Mouse (Mus musculus): Measurements from ENCODE around the gene Radil. TPM values are rescaled to one million over a fixed set of nuclear protein-coding genes. Genes with fewer than 3 reads are reported as not detected.

The Radil gene
- 0.42 TPM for polyA plus RNA-seq (2021)

GRCm38 (mm10) chr5:142550706-142551652 is at the start of gene Radil:
TSS of gene Radil (minus strand) at chr5:142551098.
- in situ Hi-C loops (cut with MboI; ENCODE audit: low pct_unique_long_range_greater_than_20kb): no loop called here
- POLR2A ChIA-PET: interaction anchor here (0.9 to 1.4 kb wide), 3 partner anchors 41 to 110 kb away, joined by 3 to 5 read pairs (median 4); no protein-coding TSS in a partner anchor
- CTCF ChIA-PET: interaction anchor here (0.7 to 4.2 kb wide), 13 partner anchors 13 to 99 kb away, joined by 3 to 34 read pairs (median 4); no protein-coding TSS in a partner anchor
- no peaks in the 10 kb centered on the region for H3K27me3 ChIP-seq
- DNase-seq (ENCODE audit: low read depth, low spot score): peak; percentile 90
- ATAC-seq: peak; percentile 92
- peak; percentile 100 for TF ChIP-seq CTCF (IDR thresholded peaks at IDR 0.05)

DNA sequence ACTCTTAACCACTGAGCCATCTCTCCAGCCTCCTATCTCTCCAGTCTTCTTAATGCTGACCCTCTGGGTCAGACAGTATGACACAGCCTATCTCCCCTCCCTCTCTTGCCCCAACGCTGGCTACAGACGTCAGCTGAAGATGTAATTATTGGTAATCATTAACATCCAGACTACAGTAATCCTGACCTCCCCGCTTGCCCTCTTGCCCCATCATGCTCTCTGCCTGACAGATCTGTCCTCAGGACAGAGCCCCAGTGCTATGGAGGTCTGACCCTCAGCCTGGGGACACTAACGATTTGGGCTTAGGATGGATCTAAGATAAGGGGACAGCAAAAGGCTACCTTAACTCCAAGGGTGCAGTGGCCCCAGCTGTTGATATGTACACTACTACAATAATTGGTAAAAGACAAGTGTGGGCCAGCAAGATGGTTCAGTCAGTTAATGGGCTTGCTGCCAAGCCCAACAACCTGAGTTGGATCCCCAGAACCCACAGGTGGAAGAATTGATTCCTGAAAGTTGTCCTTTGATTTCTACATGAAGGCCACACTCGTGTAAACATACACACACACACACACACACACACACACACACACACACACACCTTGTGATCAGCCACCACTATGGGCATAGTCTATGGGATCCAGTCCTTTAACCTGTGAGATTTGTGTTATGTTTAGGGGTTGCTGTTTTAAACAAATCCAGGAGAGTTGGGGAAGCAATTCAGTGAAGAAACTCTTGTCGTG is 46.9 kb upstream of the Radil start:
- no peak for TF ChIP-seq CTCF (IDR thresholded peaks at IDR 0.05)
- in situ Hi-C loops (cut with MboI; ENCODE audit: low pct_unique_long_range_greater_than_20kb): no loop called here
- CTCF ChIA-PET: interaction anchor here (1.2 to 1.5 kb wide), 2 partner anchors 17 to 108 kb away, joined by 3 read pairs; no protein-coding TSS in a partner anchor
- no peak for ATAC-seq
- H3K27me3 ChIP-seq: peaks cover 8% of the 10 kb centered on the region
- DNase-seq (ENCODE audit: low read depth, low spot score): no peak
- POLR2A ChIA-PET: interaction anchor here (0.7 kb wide), 2 partner anchors 71 to 434 kb away, joined by 3 read pairs; no protein-coding TSS in a partner anchor

GRCm38 (mm10) chr5:142596723-142597122 is 45.8 kb upstream of the Radil start:
- no peak for TF ChIP-seq CTCF (IDR thresholded peaks at IDR 0.05)
- ChIA-PET CTCF (interaction anchor here (1.2 kb wide), 1 partner anchor 16 kb away, joined by 3 read pairs; no protein-coding TSS in a partner anchor), POLR2A (no interaction called here)
- in situ Hi-C loops (cut with MboI; ENCODE audit: low pct_unique_long_range_greater_than_20kb): no loop called here
- peaks cover 8% of the 10 kb centered on the region for H3K27me3 ChIP-seq
- ATAC-seq (no peak), DNase-seq (ENCODE audit: low read depth, low spot score) (no peak)

DNA sequence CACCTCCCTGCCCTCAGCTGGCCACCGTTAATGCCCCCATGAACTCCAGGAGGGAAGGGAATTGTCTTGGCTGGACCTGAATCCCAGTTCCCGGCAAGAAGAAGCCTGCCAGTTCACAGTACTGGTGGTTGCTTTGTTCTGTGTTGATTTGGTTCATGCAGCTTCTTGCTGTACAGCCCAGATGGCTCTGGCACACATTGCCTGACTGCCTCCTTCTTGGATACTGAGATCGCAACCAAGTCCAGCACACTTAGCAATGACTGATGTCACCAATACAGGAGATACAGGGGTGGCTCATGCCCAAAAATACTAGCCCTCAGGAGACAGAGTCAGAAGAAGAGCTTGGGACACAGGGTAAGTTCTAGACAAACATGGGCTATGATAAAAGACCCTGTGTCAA is 44.8 kb upstream of the Radil start:
- peaks cover 4% of the 10 kb centered on the region for H3K27me3 ChIP-seq
- DNase-seq (ENCODE audit: low read depth, low spot score) (no peak), ATAC-seq (no peak)
- no peak for TF ChIP-seq CTCF (IDR thresholded peaks at IDR 0.05)
- in situ Hi-C loops (cut with MboI; ENCODE audit: low pct_unique_long_range_greater_than_20kb): no loop called here
- ChIA-PET CTCF (no interaction called here), POLR2A (no interaction called here)

DNA sequence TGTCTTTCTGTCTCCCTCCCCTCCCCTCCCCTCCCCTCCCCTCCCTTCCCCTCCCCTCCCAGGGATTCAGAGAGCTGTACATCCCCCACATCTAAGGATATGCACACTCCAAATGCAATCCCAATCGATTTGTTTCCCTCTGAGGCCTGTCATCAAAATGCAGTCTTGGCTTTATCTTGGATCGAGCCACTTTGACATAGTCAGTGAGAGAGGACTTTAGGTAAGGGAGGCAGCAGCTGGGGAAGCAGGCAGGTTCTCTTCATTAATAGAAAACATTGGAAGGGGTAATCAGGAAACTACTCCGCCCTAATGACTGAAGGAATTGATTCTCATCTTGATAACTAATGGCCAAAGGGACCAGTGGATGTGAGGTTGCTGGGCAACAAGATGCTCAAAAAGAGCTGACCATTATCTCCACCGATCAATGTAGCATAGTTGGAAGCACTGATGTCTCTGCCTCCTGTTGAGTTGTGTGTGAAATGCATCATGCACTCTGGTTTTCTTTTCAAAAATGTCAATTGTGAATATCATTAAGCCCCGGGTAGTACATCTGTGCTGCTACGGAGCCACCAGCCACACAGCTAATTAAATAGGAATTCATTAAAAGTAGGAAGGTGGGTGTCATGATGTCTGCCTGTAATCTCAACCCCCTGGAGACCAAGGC is 40.2 kb upstream of the Radil start:
- H3K27me3 ChIP-seq: peaks cover 9% of the 10 kb centered on the region
- ATAC-seq (no peak), DNase-seq (ENCODE audit: low read depth, low spot score) (no peak)
- in situ Hi-C loops (cut with MboI; ENCODE audit: low pct_unique_long_range_greater_than_20kb): no loop called here
- CTCF ChIA-PET: no interaction called here
- POLR2A ChIA-PET: no interaction called here
- no peak for TF ChIP-seq CTCF (IDR thresholded peaks at IDR 0.05)

- ChIA-PET POLR2A (no interaction called here), CTCF (no interaction called here)
- H3K27me3 ChIP-seq: peaks cover 9% of the 10 kb centered on the region
- DNase-seq (ENCODE audit: low read depth, low spot score) (no peak), ATAC-seq (no peak)
- in situ Hi-C loops (cut with MboI; ENCODE audit: low pct_unique_long_range_greater_than_20kb): no loop called here
- no peak for TF ChIP-seq CTCF (IDR thresholded peaks at IDR 0.05)
These were observed 32.8 kb upstream of the Radil start for GRCm38 (mm10) chr5:142583616-142584126.

- CTCF ChIA-PET: interaction anchor here (1.1 to 1.4 kb wide), 4 partner anchors 16 to 38 kb away, joined by 3 to 6 read pairs (median 3); partner anchors contain the start of gene Mmd2
These were observed 30.6 kb upstream of the Radil start for GRCm38 (mm10) chr5:142581517-142581916.

DNA sequence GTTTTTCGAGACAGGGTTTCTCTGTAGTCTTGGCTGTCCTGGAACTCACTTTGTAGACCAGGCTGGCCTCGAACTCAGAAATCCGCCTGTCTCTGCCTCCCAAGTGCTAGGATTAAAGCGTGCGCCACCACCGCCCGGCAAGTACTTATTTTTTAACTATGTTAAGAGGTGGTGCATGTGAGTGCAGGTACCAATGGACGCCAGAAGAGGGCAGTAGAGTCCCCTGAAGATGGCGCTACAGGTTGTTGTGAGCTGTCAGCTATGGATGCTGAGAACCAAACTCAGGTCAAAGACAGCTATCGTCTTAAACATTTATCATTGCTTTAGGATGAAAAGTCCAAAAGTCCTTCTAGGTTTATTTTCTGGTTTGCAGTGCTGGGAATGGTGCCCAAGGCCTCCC is 27.3 kb upstream of the Radil start:
- ATAC-seq (no peak), DNase-seq (ENCODE audit: low read depth, low spot score) (no peak)
- POLR2A ChIA-PET: no interaction called here
- peaks cover 9% of the 10 kb centered on the region for H3K27me3 ChIP-seq
- in situ Hi-C loops (cut with MboI; ENCODE audit: low pct_unique_long_range_greater_than_20kb): loop anchor here (5.0 kb wide), 1 partner anchor 39 kb away; no protein-coding TSS in a partner anchor
- TF ChIP-seq CTCF (IDR thresholded peaks at IDR 0.05): peak; percentile 32
- CTCF ChIA-PET: no interaction called here

More at GRCm38 (mm10) chr5:142581517-142581916, 30.6 kb upstream of the Radil start:
- in situ Hi-C loops (cut with MboI; ENCODE audit: low pct_unique_long_range_greater_than_20kb): no loop called here
- TF ChIP-seq CTCF (IDR thresholded peaks at IDR 0.05): peak; percentile 84
- peak; percentile 3 for DNase-seq (ENCODE audit: low read depth, low spot score)
- H3K27me3 ChIP-seq: peaks cover 9% of the 10 kb centered on the region
- POLR2A ChIA-PET: interaction anchor here (0.6 kb wide), 1 partner anchor 546 kb away, joined by 5 read pairs; no protein-coding TSS in a partner anchor
- no peak for ATAC-seq

DNA sequence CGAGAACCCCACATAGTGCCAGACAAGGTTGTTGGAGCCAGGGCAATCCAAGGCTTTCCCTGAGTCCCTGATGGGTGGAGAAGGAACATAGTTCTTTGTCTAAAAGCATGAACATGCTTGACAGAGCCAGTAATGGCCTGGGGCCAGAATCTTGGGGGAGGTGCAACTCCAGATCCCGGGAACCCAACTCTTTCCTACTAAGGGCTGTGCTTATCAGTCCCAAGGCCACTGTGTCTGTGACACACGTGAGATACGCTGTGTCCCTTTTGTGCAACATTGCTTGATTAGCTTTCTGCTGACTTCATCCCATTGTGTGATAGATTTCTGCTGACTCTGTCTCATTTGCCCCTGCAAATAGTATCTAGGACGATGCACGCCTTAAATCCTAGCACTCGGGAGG is 25.9 kb upstream of the Radil start:
- POLR2A ChIA-PET: no interaction called here

More for the DNA sequence above, 25.9 kb upstream of the Radil start:
- CTCF ChIA-PET: no interaction called here
- H3K27me3 ChIP-seq: no peaks in the 10 kb centered on the region
- no peak for DNase-seq (ENCODE audit: low read depth, low spot score)
- no peak for ATAC-seq
- in situ Hi-C loops (cut with MboI; ENCODE audit: low pct_unique_long_range_greater_than_20kb): loop anchor here (5.0 kb wide), 1 partner anchor 40 kb away; no protein-coding TSS in a partner anchor
- no peak for TF ChIP-seq CTCF (IDR thresholded peaks at IDR 0.05)
